Mouse (Mus musculus): ENCODE data around the gene Golga5. TPM values are rescaled to one million over a fixed set of nuclear protein-coding genes. Genes with fewer than 3 reads are reported as not detected.

Gene Golga5
- total RNA-seq, 2 experiments from 2014 or later = 26.1 to 28.2 TPM

DNA sequence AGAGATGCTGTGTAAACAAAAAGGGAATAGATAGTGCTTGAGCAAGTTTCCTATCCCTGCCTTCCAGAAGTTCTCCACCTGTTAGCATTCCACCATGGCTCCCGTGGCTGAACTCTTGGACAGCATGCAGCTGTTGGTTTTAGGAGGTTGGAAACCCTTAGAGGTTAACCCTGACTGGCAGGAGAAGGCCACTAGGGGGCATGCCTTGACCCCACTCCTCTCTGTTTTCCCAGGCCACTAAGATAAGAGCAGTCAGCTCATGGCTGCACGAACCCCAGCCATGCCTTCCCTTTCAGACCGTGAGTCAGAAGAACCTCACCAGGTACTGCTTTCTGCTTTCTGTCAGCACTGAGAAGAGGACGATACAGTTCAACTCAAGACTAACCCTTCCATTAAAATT lies 30.8 kb downstream of the Golga5 start:
- no peak for DNase-seq (ENCODE audit: low spot score in 2 of 2)
- intact Hi-C loops (cut with DNase I) = loop anchor here (10.0 kb wide), 1 partner anchor 215 kb away; no protein-coding TSS in a partner anchor

DNA sequence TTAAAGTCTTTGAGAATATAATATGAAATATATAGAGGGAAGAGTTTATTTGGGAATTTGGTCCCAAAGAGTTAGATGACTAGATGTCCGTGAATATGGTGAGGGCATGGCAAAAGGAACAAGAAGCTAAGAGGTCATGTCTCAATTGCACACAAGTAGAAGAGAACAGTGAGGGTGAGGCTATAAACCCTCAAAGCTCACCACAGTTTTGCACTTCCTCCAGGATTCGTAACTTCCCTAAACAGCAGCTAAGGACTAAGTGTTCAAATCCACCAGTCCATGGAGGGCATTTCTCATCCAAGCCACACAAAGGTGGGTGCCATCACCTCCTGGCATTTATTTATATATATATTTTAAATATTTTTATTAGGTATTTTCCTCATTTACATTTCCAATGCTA lies 32.1 kb downstream of the Golga5 start:
- intact Hi-C loops (cut with DNase I) = no loop called here
- DNase-seq (ENCODE audit: low spot score in 2 of 2) = no peak

DNA sequence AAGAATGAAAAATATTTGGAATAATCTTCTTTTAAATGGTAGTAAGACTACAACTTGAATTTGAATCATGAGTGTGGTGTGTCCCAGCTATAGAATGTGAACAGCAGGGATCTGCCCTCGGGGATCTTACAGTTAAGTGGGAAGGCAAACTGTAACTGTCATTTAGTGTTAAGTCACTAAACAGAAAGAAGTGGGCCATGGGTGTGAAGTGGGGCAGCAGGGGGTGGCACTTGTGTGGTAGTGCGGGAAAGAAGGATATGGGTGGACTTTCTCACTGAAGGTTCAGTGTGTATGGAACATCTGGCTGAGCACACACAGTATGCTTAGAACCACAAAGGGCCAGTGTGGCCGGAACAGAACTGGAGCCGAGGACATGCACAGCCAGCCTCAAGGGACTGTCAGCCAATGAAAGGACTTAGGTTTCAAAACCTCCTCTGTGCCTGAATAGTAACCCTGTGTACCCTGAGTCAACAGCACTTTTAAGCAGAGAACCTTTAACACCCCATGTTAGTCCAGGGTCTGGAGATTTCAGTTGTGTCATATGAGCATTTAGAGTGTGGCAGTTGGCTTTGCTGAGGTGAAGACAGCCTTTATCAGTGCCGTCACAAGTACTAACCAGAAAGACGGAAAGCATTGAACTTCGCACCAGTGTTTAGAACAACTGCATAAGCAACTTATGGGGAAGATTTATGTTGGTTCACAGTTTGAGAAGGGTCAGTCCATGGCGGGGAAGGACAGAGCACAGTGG lies 33.1 kb downstream of the Golga5 start:
- no peak for DNase-seq (ENCODE audit: low spot score in 2 of 2)
- intact Hi-C loops (cut with DNase I) = no loop called here

DNA sequence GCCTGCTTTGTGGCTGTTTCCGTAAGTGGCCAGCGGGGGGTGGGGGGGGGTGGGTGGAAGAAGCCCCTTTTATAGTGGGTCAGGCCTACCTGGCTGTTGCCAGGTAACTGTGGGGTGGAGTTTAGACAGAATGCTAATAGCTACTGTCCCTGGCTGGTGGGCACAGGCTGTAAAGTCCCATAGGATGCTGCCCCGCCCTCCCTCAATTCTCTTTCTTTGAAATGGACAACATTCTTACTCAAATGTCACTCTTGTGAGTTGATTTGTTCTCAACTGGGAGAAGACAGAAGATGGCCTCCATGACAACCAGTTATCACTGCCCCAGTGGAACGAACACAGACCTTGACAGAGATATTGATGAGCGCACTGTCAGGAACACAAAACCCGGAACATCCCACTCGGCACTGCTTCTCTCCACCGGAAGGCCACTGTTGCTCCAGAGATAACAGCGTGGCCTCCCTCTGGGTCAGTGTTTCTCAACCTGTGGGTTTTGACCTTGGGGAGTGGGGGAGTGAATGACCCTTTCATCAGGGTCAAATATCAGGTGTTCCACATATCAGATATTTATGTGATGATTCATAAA lies 36.3 kb downstream of the Golga5 start:
- intact Hi-C loops (cut with DNase I) = no loop called here

DNA sequence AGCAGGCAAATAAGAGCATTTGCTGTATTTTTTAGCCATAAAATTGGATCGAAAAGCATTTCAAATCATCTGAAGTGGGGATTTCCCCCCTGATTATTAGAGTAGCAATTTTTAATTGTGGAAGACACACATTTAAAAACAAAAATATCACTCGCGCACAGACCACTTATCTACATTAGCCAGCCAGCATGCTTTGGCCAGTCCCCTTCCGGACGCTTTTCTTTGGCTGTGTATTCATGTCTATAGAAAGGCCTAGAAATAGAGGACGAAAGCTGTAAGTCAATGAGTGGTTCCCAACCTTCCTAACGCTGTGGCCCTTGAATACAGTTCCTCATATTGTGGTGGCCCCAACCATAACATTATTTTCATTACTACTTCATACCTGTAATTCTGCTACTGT lies 37.0 kb downstream of the Golga5 start:
- DNase-seq (ENCODE audit: low spot score in 2 of 2) = no peak
- intact Hi-C loops (cut with DNase I) = no loop called here

More for the DNA sequence above, 36.3 kb downstream of the Golga5 start:
- no peak for DNase-seq (ENCODE audit: low spot score in 2 of 2)

DNA sequence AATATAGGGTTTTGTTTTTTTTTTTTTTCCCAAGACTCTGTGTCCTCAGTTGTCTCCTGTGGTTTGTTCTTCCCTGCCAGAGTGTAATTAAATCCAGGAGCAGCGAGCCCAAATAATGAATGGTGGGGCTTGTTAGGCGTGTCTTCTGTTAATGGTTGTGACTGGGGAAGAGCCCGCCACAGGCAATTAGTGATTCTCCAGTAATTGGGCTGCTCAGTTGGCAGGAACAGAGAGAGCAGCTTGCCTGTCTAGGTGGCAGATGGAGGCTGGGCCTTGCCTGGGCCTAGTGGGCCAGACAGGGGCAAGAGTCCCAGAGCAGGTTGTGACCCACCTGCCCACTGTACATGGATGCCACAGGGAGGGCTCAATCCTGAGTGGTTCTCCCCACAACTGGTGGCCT lies 42.4 kb downstream of the Golga5 start:
- DNase-seq (ENCODE audit: low spot score in 2 of 2) = no peak
- intact Hi-C loops (cut with DNase I) = no loop called here

DNA sequence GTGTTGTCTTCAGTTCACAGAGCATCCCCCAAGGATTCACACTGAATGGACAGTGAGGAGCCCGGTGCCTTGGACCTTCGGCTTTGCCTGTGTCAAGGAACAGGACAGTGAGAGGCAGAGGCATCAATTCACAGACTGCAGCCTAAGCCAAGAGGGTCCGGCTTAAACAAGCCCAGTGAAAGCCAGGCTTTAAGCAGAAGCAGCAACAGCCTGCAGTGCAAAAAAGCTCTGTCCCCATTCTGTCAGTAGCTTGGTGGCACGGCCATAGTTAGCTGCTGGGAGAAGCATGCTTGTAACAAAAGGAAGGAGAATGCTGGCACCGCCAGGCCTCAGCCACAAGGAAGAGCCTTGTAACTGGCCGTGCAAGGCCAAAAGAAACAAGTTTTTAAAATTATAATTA lies 45.2 kb downstream of the Golga5 start:
- intact Hi-C loops (cut with DNase I) = no loop called here
- no peak for DNase-seq (ENCODE audit: low spot score in 2 of 2)

DNA sequence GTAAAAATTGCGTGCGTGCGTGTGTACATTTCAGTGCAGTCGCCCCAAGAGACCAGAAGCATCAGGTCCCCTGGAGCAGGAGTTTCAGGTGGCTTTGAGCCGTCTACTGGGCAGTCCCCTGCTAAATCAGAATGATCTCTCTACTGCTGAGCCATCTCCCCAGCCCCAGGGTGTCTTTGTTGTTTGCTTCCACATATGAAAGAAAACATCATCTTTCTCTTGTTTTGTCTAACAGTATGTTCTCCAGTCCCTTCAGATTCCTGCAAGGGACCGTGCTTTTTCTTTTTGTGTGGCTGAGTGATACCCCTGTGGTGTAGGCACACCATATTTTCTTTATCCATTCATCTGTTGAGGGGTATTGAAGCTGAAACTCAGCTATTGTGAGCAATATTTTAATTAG lies 45.8 kb downstream of the Golga5 start:
- intact Hi-C loops (cut with DNase I) = no loop called here
- no peak for DNase-seq (ENCODE audit: low spot score in 2 of 2)

DNA sequence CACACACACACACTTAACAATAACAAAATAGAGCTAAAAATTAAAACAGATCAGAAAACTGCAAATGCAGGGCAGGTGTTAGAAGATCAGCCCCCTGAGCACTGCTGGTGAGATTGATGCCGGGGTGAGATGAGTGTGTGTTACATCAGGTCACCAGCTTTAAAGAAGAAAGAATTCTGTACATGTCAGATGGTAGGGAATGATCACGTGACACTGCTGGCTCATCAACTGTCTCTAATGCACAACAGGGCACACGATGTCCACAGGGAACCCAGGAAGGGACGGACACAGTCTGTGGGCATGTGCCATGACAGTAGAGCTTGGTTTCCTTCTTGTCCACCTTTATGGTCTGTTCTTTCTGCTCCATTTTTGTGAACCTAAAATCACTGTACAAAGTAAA lies 47.2 kb downstream of the Golga5 start:
- no peak for DNase-seq (ENCODE audit: low spot score in 2 of 2)
- intact Hi-C loops (cut with DNase I) = no loop called here

DNA sequence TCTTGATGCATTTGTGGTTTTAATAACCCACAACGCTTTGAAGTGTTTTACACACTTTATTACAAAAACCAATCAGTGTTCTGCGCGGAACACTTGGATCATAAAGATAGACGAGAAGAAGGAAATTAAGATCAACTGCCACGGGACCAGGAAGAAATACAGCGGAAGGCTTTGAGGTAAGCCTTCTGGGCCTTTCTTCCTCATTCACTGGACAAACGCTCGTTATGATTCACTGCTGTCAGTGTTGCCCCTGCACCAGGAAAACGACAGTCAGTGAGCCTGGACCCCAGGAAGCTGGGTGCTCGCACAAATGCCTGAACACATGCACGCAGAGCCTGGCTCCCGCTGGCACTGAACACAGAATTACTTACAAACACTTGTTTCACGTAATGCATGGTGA lies 48.7 kb downstream of the Golga5 start:
- DNase-seq (ENCODE audit: low spot score in 2 of 2) = no peak
- intact Hi-C loops (cut with DNase I) = no loop called here

DNA sequence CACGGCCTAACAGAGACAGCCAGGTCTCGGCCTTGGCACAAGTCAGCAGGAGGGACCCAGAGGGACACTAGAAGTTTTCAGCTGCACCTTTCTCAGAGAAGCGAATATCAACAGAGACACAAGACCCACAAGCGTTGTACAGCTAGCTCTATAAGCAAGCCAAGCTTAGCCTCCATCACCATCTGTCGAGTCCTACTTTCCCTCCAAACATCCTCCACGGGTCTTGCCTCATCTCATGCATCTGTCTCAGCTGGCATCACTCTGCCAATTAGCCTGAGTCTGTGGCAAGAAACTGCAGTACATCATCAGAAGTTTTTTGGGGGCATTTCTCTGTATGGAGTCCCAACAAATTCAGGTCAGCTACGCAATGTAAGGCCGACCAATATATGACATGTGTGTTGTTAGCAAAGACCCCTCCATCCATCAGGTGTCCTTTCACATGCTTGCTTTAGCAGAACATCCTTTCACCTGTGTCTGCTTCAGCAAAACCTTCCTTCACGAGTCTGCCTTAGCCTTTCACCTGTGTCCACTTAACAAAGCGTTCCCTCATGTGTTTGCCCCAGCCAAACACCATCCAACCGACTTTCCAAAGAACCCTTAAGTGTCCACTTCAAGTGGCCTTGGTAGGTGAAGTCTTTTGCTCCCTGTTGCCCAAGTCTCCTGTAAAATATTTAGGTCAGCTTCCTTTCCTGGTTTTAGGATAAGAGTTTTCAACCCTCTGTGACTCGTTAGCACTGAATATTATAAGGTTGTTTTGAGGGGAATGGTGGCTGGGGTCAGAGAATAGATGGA lies 51.2 kb downstream of the Golga5 start:
- no peak for DNase-seq (ENCODE audit: low spot score in 2 of 2)
- intact Hi-C loops (cut with DNase I) = no loop called here

DNA sequence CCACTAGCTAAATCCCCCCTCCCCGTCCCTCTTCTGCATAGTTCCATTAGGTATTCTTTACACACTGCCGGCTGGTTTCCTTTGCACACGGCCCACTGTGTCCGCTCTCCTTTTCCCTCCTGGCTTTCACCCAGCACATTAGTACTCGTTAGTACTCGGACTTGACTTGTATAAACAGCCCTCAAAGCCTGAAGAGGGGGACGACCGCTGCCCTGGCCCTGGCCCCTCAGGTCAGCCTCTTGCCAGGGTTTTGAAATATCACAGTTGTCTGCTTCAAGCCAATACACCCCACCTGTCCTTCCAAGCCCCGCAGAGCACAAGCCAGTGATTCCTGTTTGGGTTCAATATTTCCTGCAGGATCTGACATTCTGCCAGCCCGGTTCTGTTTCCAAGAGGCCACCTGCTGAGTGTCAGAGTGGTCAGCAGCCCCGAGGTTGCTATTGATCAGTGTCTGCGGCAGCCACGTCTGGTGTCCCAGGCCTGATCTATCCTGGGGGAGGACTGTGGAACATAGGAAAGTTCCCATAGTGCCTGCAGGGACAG lies 52.9 kb downstream of the Golga5 start:
- intact Hi-C loops (cut with DNase I) = no loop called here
- DNase-seq (ENCODE audit: low spot score in 2 of 2) = no peak

DNA sequence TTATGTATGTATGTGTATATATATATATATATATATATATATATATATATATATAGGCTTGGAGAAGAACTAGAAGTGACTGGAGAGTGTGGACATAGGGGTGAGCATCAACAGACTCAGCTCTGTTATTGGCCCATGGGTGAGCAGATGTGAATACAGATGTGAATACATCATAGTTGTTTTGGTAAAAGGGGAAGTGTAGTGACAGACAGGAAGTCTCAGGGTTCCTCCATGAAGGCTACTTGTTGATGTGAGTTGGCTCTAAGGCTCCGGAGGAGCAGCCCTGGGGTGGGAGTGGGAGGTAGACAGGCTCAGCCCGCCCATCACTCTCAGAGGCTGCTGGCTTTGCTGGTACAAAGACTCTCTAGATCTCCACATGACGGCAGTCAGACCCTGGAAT lies 55.3 kb downstream of the Golga5 start:
- intact Hi-C loops (cut with DNase I) = loop anchor here (2.0 kb wide), 1 partner anchor 195 kb away; no protein-coding TSS in a partner anchor

DNA sequence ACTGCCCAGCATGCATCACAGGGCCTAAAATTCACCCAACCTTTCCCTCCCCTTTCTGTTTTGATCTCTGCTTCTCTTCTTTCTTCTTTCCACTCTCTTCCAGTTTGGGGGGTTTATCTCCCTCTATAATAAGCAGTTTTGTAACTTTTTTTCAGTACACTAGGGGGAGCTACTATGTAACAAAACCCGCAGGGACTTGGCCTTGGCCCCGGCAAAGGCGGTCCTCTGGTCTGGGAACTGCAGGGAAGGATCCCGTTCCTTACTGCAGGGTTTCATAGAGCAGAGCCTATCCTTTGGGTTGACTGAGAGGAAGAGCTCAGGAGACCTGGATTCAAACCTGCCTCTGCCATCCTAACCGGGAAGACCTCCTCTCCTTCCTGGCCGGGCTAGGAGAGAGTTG lies 55.8 kb downstream of the Golga5 start:
- intact Hi-C loops (cut with DNase I) = loop anchor here (2.0 kb wide), 1 partner anchor 194 kb away; no protein-coding TSS in a partner anchor
- DNase-seq (ENCODE audit: low spot score in 2 of 2) = peak in 1 of 2 experiments; percentile 25

More for the DNA sequence above, 55.3 kb downstream of the Golga5 start:
- DNase-seq (ENCODE audit: low spot score in 2 of 2) = no peak

DNA sequence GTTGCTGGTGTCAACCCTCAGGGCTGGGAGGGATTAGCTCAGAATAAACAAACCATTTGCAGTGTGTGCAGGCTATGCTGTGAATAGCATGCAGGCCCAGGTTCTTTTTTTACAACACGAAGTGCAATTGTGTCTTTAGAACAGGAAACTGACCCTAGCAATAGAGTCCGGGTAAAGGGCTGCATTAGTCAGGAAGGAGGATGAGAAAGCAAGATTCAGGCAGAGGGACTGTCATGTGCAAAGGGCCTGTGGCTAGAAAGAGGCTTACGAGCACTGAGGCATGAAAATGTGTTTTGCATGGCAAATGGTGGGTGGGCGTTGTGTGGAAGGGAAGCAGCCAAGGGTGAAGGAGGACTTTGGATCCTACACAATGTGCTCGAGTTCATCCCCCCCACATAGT lies 59.1 kb downstream of the Golga5 start:
- intact Hi-C loops (cut with DNase I) = no loop called here
- DNase-seq (ENCODE audit: low spot score in 2 of 2) = no peak

DNA sequence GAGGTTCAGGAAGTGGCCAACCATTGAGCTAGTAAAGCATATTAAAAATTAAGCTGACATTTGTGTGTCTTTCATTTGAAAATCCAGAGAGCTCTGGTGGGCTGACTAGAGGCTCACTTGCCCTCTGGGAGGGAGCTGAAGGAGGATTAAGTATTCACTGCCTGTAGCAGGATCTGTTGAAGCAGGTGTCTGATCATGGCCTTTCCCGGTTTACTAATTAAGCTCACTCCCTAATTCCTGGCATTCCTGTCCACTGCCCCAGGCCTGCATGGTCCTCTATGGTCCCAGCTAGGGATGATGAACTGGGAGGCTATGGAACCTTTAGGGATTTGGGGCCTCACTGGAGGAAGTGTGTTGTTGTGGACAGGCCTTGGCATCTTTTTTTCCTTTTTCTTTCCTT lies 66.9 kb downstream of the Golga5 start:
- intact Hi-C loops (cut with DNase I) = no loop called here

DNA sequence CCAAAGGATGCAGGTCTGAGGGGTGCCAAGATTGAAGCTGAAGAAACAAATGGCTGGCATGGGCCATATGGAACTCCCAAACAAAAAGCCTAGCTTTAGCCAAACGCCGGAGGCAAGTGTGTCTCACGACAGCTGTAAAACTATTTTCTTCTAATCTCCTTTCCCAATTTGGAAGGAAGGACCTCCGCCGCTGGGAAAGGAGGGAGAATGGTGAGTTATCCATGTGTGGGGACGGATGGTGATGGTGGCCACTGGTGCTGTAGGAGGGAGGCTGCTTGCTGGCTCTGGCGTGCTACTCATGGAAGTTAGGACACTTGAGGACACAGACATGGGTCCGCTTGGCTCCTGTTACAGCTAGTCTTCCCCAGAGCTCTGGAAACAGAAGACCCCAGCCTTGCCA lies 71.3 kb downstream of the Golga5 start:
- intact Hi-C loops (cut with DNase I) = no loop called here

More for the DNA sequence above, 66.9 kb downstream of the Golga5 start:
- DNase-seq (ENCODE audit: low spot score in 2 of 2) = no peak

DNA sequence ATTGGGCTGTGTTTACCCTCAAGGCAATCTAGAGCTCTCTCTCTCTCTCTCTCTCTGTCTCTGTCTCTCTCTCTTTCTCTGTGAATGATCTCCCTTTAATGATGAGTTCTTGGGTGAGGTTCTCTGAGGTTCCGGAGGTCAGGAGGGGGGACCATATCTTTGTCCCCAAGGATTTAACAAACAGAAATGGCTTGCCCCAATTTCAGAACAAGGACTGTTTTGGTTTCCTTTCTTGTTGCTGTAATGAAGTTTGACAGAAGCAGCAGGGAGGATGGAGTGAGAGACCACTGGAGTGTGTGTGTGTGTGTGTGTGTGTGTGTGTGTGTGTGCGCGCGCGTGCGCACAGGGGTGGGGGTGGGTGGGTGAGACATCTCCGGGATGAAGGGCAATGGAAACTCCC lies 72.2 kb downstream of the Golga5 start:
- intact Hi-C loops (cut with DNase I) = no loop called here

More for the DNA sequence above, 71.3 kb downstream of the Golga5 start:
- peak in 1 of 2 experiments; percentile 59 for DNase-seq (ENCODE audit: low spot score in 2 of 2)

DNA sequence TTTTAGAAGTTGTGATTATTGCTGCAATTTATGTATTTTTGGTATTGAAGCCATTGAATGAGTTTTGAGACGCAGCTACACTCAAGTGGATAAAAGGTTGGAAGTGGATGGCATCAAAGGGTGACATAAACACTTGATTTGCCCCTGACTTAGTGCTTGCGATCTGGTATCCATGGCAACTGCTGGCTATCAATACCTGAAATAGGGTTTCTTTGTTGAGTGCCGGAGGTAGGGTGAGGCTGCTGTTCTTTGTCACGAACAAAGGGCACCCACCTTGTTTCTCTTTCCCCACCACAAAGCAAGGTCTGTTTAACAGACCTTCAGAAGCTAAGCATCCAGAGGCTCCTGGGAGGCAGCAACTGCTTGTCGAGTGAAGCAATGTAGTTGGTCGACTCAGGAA lies 76.2 kb downstream of the Golga5 start:
- intact Hi-C loops (cut with DNase I) = no loop called here
- DNase-seq (ENCODE audit: low spot score in 2 of 2) = no peak

More for the DNA sequence above, 72.2 kb downstream of the Golga5 start:
- DNase-seq (ENCODE audit: low spot score in 2 of 2) = no peak
